Mouse (Mus musculus) cerebellum, adult 8-10 months (tissue): ENCODE measurements around the gene Eloa.
"Not testable (repeated sequence)": the region's sequence is repeated elsewhere in the genome, so short reads cannot be mapped to it uniquely, and the experiment has no call there.

ENCODE experiments used
- DNase-seq: peaks from one replicate; pipeline ENCODE4 v3.0.0; 2022

Gene Eloa

GRCm38 (mm10) chr4:136021549-136022047 is at the start of gene Eloa:
Gene Eloa, minus strand, starts transcription at chr4:136021763.
- peak; percentile 99 for DNase-seq

GRCm38 (mm10) chr4:136071178-136071714 is 49.7 kb upstream of the Eloa start:
- peak; percentile 69 for DNase-seq

GRCm38 (mm10) chr4:136070592-136070991 is 49.0 kb upstream of the Eloa start:
- DNase-seq = no peak

GRCm38 (mm10) chr4:136069954-136070353 is 48.4 kb upstream of the Eloa start:
- peak; percentile 28 for DNase-seq

GRCm38 (mm10) chr4:136069313-136069712 is 47.8 kb upstream of the Eloa start:
- DNase-seq = no peak

- no peak for DNase-seq
Measured at GRCm38 (mm10) chr4:136063143-136063542, 41.6 kb upstream of the Eloa start.

- DNase-seq = not testable (repeated sequence)
Measured at GRCm38 (mm10) chr4:136059800-136060488, 38.4 kb upstream of the Eloa start.

GRCm38 (mm10) chr4:136057916-136058315 is 36.4 kb upstream of the Eloa start:
- DNase-seq = no peak

- no peak for DNase-seq
Measured at GRCm38 (mm10) chr4:136056030-136056429, 34.5 kb upstream of the Eloa start.

- DNase-seq = no peak
Measured at GRCm38 (mm10) chr4:136053843-136054242, 32.3 kb upstream of the Eloa start.

GRCm38 (mm10) chr4:136053247-136053596 is 31.7 kb upstream of the Eloa start, which contains the start of gene Rpl11:
Gene Rpl11, minus strand, starts transcription at chr4:136053428.
- peak; percentile 87 for DNase-seq

GRCm38 (mm10) chr4:136052534-136053246 is 31.1 kb upstream of the Eloa start:
- no peak for DNase-seq

GRCm38 (mm10) chr4:136052060-136052459 is 30.5 kb upstream of the Eloa start:
- DNase-seq = no peak

- DNase-seq = no peak
Measured at GRCm38 (mm10) chr4:136050226-136050625, 28.7 kb upstream of the Eloa start.

GRCm38 (mm10) chr4:136048291-136049032 is 26.9 kb upstream of the Eloa start:
- no peak for DNase-seq

- no peak for DNase-seq
Measured at GRCm38 (mm10) chr4:136047626-136048025, 26.1 kb upstream of the Eloa start.

- no peak for DNase-seq
Measured at GRCm38 (mm10) chr4:136046888-136047287, 25.3 kb upstream of the Eloa start.

GRCm38 (mm10) chr4:136045091-136045490 is 23.5 kb upstream of the Eloa start:
- DNase-seq = no peak

- DNase-seq = no peak
Measured at GRCm38 (mm10) chr4:136043784-136044400, 22.3 kb upstream of the Eloa start.

GRCm38 (mm10) chr4:136035078-136035477 is 13.5 kb upstream of the Eloa start:
- DNase-seq = no peak

GRCm38 (mm10) chr4:136033231-136033630 is 11.7 kb upstream of the Eloa start:
- no peak for DNase-seq
